Mouse (Mus musculus): ENCODE results near the gene Traf3ip3.

DNA sequence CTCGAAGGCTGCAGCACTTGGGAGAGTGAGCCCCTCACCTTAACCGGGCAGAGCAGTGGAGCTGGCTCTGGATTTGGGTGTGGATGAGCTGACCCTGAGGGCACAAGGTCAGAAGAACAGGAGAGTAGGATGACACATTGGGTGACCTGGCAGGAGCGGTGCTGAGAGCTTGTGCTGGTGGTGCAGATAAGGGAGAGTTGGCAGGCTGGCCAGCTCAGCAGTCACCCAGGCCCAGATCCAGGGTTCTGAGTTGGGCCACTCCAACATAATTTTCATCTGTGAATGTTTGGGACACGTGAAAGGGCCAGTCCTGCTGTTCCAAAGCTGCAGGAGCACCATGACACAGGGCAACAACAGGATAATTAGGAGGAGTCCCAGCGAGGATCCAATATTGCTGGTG, 9.9 kb upstream of the Traf3ip3 start:
- no peak for TF ChIP-seq POLR2A (IDR thresholded peaks at IDR 0.05; ENCODE audit: control insufficient read depth, low read depth, low read length)
- TF ChIP-seq CTCF (IDR thresholded peaks at IDR 0.05; ENCODE audit: control insufficient read depth, insufficient read depth, insufficient replicate concordance, low read depth, low read length): no peak

Data from testis, adult 2 months (tissue).